Mouse (Mus musculus) 416B (cell line): ENCODE measurements around the gene Drap1.
"Not testable (repeated sequence)": the region's sequence is repeated elsewhere in the genome, so short reads cannot be mapped to it uniquely, and the experiment has no call there.

Source experiments
- DNase-seq: peaks from one replicate; pipeline ENCODE4 v3.0.0; 2011; ENCODE audit warnings: low read depth

Gene Drap1

DNA sequence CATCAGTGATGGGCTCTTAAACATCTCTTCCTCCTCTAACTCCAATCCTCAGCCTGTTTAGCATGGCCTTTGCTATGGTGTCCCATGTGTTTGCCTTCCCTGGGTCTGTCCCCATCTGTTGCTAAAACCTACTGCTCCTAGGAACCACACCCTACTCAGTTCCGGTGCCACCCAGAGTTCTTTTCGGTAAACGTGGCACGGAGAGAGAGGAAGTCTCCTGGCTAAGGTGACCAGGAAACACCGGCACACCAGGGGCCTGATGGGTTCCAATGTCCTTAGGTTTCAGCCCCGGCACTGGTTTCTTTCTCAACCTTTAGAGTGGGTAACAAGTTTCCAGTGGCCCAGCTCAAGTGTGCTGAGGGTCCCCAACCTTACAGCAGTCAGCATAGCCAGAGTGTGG, 4.2 kb downstream of the Drap1 start:
- DNase-seq = no peak

- no peak for DNase-seq
Observed at GRCm38 (mm10) chr19:5419630-5420029, 5.1 kb downstream of the Drap1 start.

- DNase-seq = no peak
Observed at GRCm38 (mm10) chr19:5418750-5419466, 5.9 kb downstream of the Drap1 start.

- DNase-seq = no peak
Observed at GRCm38 (mm10) chr19:5414534-5414957, 10.2 kb downstream of the Drap1 start.

- DNase-seq = no peak
Observed at GRCm38 (mm10) chr19:5413840-5414239, 10.9 kb downstream of the Drap1 start.

DNA sequence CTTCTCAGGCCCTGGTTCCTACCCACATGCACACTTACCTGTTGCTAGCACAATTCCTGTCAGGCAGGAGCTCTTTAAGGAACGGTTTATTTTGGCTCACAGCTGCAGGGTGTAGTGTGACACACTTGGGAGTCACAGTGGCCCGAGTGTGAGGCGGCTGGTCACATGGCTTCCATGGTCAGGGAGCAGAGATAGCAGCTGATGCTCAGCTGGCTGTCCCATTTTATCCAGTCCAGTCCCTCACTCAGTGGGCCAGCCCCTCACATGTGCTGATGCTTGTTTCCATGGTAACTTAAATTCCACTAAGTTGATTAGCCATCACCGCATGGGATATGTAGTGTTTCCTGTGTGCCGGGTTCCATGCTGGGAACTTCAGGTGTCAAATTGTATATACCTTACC, 12.8 kb downstream of the Drap1 start:
- no peak for DNase-seq

DNA sequence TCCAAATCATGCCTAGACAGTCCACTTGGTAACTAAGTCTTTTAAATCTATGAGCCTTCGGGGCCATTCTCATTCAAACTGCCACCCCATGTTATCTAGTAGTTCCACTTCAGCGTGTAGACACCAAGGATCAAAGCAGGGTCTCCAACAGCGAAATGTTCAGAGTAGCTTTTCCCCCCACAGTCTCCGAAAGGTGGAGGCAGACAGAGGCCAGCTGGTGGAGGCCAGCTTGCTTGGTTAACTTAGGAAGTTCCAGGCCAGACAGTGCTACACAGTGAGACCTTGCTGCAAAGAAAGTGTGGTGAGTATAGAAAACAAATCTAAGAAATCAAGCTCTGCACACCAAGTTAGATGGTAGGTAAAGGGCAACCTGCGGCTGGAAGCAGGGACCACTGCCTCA, 14.1 kb downstream of the Drap1 start:
- no peak for DNase-seq

DNA sequence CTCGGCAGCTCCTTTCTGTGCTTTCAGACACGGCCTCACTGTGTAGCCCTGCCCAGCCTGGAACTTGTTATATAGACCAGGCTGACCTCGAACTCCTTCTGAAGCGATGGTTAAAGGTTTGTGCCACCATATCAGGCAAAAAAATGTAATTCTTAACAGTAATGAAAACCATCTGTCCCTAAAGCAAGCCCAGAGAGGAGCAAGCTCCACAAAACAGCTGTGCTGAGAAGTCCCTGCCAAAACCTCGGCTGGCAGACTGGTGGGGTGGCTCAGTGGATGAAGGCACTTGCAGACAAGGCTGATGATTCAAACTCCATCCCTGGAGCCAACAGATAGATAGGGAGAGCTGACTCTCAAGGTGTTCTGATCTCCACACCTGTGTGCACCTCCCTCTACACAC, 15.7 kb downstream of the Drap1 start:
- DNase-seq = no peak

- peak; percentile 76 for DNase-seq
Observed at GRCm38 (mm10) chr19:5408057-5409001, 16.4 kb downstream of the Drap1 start.

- peak; percentile 59 for DNase-seq
Observed at GRCm38 (mm10) chr19:5407133-5407532, 17.6 kb downstream of the Drap1 start.

GRCm38 (mm10) chr19:5406531-5407126, 18.1 kb downstream of the Drap1 start:
- not testable (repeated sequence) for DNase-seq

DNA sequence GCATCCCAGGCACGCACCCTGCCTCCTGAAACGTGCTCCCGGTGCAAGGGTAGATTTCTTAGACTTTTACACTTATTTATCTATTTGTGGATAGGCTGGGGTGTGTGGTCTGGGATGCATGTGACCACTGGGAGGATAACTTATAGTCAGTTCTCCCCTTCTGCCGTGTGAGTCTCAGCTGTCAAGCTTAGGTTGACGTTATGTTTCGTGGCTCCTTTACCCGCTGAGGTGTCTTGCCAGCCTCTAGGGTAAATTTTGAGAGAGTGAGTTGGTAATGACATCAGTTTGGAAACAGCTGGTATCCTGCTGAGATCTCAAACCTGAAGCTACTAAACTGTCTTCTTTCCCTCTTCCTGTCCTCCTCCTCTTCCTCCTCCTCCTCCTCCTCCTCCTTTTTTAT, 18.9 kb downstream of the Drap1 start:
- DNase-seq = no peak

- no peak for DNase-seq
Observed at GRCm38 (mm10) chr19:5402293-5402692, 22.5 kb downstream of the Drap1 start, which contains the start of gene Tsga10ip. Gene Tsga10ip (minus strand): TSS chr19:5402526.

DNA sequence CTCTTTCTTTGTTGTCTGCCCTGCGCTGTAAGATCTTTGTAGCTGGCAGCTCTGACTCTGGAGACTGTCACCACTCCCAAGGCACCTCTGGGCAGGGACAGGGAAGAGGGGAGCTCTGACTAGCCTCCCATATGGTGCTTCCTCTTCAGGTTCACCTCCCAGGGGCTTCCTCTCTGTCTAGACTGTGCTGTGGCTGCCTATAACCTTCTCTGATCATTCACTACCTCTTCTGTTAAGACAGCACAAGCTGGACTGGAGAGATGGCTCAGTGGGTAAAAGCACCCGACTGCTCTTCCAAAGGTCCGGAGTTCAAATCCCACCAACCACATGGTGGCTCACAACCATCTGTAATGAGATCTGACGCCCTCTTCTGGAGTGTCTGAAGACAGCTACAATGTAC, 23.7 kb downstream of the Drap1 start:
- not testable (repeated sequence) for DNase-seq

GRCm38 (mm10) chr19:5395371-5395770, 29.4 kb downstream of the Drap1 start:
- no peak for DNase-seq

DNA sequence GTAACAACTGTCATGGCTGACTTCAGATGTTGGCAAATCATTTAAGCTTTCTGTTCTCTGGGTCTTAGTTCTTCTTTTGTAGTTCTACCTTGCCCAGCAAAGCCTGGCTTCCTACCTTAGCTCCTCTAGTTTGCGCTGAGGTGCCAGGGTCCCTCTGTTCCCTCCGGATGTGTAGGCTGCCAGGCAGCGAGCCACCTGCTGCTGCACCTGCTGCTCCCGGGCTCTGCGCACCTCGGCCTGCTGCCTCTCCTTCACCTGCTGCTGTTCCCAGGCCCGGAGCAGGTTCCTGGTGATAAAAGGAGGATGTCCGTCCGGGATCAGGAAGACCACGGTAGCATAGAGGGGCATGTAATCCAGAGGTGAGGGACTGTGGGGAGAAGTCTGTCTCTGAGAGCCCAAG, 30.6 kb downstream of the Drap1 start:
- no peak for DNase-seq

- no peak for DNase-seq
Observed at GRCm38 (mm10) chr19:5392892-5393291, 31.9 kb downstream of the Drap1 start.

- no peak for DNase-seq
Observed at GRCm38 (mm10) chr19:5390416-5390815, 34.4 kb downstream of the Drap1 start.

DNA sequence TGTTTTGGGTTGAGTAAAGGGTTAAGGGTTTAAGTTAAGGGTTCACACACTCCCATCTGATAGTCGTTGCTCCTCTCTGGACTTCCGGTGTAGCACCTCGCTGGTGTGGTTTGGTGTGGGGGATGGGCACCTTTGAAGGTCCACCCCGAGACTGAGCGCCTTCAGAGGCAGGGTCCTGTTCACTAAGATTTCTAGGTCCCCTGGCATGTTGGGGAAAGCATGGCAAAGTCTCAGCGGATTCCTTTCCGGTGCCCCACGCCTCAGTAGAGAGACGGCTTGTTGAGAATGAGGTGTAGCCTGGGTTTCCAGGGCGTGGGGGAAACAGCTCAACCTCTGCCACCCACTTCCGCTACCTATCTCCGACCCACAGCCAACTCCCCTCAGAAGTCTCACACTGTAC, 35.1 kb downstream of the Drap1 start:
- DNase-seq = peak; percentile 83

DNA sequence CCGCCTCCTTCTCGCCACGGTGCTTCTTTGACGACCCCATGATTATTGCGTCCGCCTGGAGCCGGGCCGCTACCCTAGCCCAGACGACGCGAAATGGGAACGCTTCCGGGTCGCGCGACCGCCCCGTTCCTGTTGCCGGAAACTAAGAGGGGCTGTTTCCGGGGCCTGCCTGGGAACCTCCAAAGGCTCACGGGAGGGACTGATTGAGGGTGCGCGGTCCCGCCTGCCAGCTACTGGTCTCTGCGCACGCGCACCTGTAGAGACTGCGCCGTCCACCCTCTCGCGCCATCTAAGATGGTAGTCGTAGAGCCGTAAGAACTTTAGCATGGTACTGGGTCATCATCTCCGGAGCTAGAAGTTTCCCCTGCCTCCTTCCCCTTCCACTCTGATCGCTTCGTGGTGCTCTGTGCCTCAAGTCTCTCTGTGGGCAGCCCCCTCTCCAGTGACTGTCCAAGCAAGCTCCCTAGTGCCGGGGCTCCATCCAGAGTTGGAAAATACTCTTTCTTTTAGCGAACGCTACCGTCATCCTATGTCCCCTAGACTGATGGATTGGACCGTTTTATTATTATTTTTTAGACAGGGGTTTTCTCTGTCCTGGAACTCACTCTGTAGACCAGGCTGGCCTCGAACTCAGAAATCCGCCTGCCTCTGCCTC, 36.1 kb downstream of the Drap1 start, which contains the start of gene Sart1:
Gene Sart1 (minus strand): TSS at position 116 of the 655 bp plus-strand sequence.
- peak; percentile 97 for DNase-seq

DNA sequence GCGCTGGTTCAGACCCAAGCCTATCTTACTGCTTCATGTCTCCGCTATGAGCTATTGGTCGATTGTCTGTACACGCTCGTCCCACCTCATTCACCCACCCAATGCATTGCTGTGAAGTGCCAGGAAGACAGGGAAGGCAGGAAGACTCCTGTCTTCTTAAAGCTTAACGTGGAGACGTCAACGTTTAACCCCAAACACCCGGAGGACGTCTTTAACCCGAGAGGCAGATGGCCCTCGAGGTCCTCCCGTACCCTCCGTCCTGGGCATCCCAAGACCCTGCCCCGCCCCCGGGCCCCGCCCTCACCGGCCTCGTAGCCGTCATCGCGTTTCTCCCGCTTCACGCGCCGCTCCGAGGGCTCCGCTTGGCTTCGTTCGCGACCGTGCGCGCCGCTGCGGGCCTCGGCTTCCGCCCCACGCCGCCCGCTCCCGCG, 36.8 kb downstream of the Drap1 start:
- DNase-seq = peak; percentile 46

GRCm38 (mm10) chr19:5384715-5385114, 40.1 kb downstream of the Drap1 start:
- DNase-seq = no peak
